In the genomic region with DNA sequence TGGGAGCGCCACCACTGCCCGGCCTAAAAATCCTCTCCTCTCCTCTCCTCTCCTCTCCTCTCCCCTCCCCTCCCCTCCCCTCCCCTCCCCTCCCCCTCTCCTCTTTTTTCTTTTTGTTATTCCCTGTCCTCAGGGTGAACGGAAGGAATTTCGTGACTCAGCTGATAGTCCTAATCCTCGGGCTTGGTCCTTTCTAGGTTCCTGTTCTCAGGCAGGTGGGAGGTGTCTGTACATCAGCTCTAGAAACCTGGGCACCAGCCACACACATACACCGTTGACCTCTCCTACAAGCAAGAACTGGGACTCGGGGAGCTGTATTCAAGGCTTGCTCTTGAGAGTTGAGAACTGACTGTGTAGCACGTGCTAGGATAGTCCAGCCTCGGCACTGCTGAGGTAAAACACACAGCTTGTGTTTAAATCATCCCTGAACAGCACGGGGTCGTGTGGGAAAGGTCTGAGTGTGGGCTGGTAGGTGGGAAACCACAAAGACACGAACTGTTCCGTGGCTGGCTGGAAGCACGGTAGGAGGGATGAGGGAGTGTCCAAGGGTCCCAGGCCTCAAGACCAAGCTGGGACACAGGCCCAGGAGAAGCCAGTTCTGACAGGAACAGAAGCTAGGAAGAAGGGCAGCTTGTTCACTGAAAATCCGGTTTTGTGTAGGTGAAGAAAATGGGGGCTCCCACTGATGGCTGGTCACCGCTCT, we compare ENCODE assay signal across 13 mouse cellular contexts. TPM values are rescaled to one million over a fixed set of nuclear protein-coding genes. Genes with fewer than 3 reads are reported as not detected.
DNase-seq lines count a peak whose midpoint lies in the region; ATAC-seq and TF ChIP-seq lines count a peak whose summit lies in the region.
"Had no signal": no experiment of that assay in that cellular context is flagged by ENCODE, and none has a peak within 500 bp of the region (broad histone marks: within the 10 kb centered on the region; RNA-seq: fewer than 3 reads in every experiment).

No protein-coding gene starts in this region.

- peaks cover 13% of the 10 kb centered on the region; the same call in 1 of the 2 replicates for H3K27me3 ChIP-seq in kidney, embryonic 15.5 days
- H3K27me3 ChIP-seq in forebrain, embryonic 14.5 days (replicated peaks; ENCODE audit: control insufficient read depth, insufficient read depth, low read length) = no peaks in the 10 kb centered on the region
- H3K27me3 ChIP-seq in midbrain, embryonic 11.5 days (ENCODE audit: control insufficient read depth, insufficient read depth, low read length) = peaks cover 11% of the 10 kb centered on the region; the same call in 1 of the 2 replicates

- H3K4me1 ChIP-seq in kidney, embryonic 15.5 days = peaks cover 85% of the 10 kb centered on the region
- H3K4me1 ChIP-seq in forebrain, embryonic 14.5 days (ENCODE audit: control insufficient read depth, insufficient read depth, low read length) = peaks cover 75% of the 10 kb centered on the region
- peaks cover 84% of the 10 kb centered on the region for H3K4me1 ChIP-seq in midbrain, embryonic 11.5 days (ENCODE audit: control insufficient read depth, insufficient read depth, low read length)

- 58% methylated on average over 16 of the region's 16 CpGs for WGBS in kidney, embryonic 15.5 days
- 52% methylated on average over 16 of the region's 16 CpGs for WGBS in forebrain, embryonic 14.5 days
- 48% methylated on average over 16 of the region's 16 CpGs for WGBS in midbrain, embryonic 11.5 days

- no peak for DNase-seq in kidney, postnatal 10 days
- DNase-seq in R1 (ENCODE audit: low read depth, low spot score) = peak; percentile 96
- no peak for DNase-seq in forebrain, embryonic 14.5 days (ENCODE audit: low spot score)
- no peak for DNase-seq in midbrain, embryonic 11.5 days (ENCODE audit: low spot score, missing footprints)
- no peak for DNase-seq in layer of hippocampus, adult 2 months (ENCODE audit: low spot score in 2 of 2)
- no peak for DNase-seq in kidney, postnatal 25 days
- DNase-seq: adrenal gland, adult 8-10 months; gastrocnemius, postnatal 10 days; kidney, adult 2 months; lung, adult 2 months; thymus, adult 18-20 months had no signal

- TF ChIP-seq CTCF in layer of hippocampus, adult 2 months (conservative IDR thresholded peaks at IDR 0.05) = no peak

- no peak overlapping the region for H3K9ac ChIP-seq in kidney, embryonic 15.5 days
- peak overlapping the region; percentile 32; the same call in 1 of the 2 replicates for H3K9ac ChIP-seq in forebrain, embryonic 14.5 days (ENCODE audit: low read length)
- H3K9ac ChIP-seq in midbrain, embryonic 11.5 days (ENCODE audit: low read length) = peak overlapping the region; percentile 38

- no peak overlapping the region for H3K4me2 ChIP-seq in kidney, embryonic 15.5 days
- H3K4me2 ChIP-seq in forebrain, embryonic 14.5 days (ENCODE audit: low read length) = no peak overlapping the region
- no peak overlapping the region for H3K4me2 ChIP-seq in midbrain, embryonic 11.5 days

- no peak for ATAC-seq in kidney, embryonic 15.5 days (replicated peaks; ENCODE audit: low FRiP score)
- no peak for ATAC-seq in forebrain, embryonic 14.5 days
- no peak for ATAC-seq in midbrain, embryonic 11.5 days (ENCODE audit: low FRiP score)

- no peaks in the 10 kb centered on the region for H3K9me3 ChIP-seq in kidney, embryonic 15.5 days (replicated peaks)
- H3K9me3 ChIP-seq in forebrain, embryonic 14.5 days (replicated peaks; ENCODE audit: control insufficient read depth, low read length) = no peaks in the 10 kb centered on the region
- H3K9me3 ChIP-seq in midbrain, embryonic 11.5 days (ENCODE audit: control insufficient read depth, low read length) = no peaks in the 10 kb centered on the region
- H3K9me3 ChIP-seq: G1E had no signal

- H3K4me3 ChIP-seq in kidney, embryonic 15.5 days (replicated peaks) = no peak overlapping the region
- no peak overlapping the region for H3K4me3 ChIP-seq in forebrain, embryonic 14.5 days (ENCODE audit: low read depth, low read length)
- H3K4me3 ChIP-seq in midbrain, embryonic 11.5 days (ENCODE audit: low read depth, low read length) = no peak overlapping the region
- no peak overlapping the region for H3K4me3 ChIP-seq in layer of hippocampus, adult 2 months

- peak overlapping the region; percentile 10; the same call in 1 of the 2 replicates for H3K27ac ChIP-seq in kidney, embryonic 15.5 days
- H3K27ac ChIP-seq in forebrain, embryonic 14.5 days (ENCODE audit: low read depth, low read length) = peak overlapping the region; percentile 98
- peak overlapping the region; percentile 88 for H3K27ac ChIP-seq in midbrain, embryonic 11.5 days (ENCODE audit: low read depth, low read length)
- H3K27ac ChIP-seq in layer of hippocampus, adult 2 months = no peak overlapping the region; the same call in 1 of the 2 replicates

- H3K36me3 ChIP-seq in kidney, embryonic 15.5 days = no peaks in the 10 kb centered on the region
- no peaks in the 10 kb centered on the region for H3K36me3 ChIP-seq in forebrain, embryonic 14.5 days (ENCODE audit: control insufficient read depth, insufficient read depth, low read length)
- no peaks in the 10 kb centered on the region for H3K36me3 ChIP-seq in midbrain, embryonic 11.5 days (ENCODE audit: control insufficient read depth, insufficient read depth, low read length)

RNA-seq across cellular contexts. Expression of gene Gins2, which starts 58.0 kb away (rescaled TPM):
- polyA plus RNA-seq in kidney, embryonic 15.5 days (2015; fragmentation: Nextera tagmentation; extraction: Ambion mirVana) = 107 and 110 TPM in 2 replicates
- polyA plus RNA-seq in forebrain, embryonic 14.5 days (2014; fragmentation: Nextera tagmentation; extraction: Ambion mirVana) = 33.4 and 44.1 TPM in 2 replicates
- 113 and 120 TPM in 2 replicates for polyA plus RNA-seq in midbrain, embryonic 11.5 days (2014; fragmentation: Nextera tagmentation; extraction: Ambion mirVana)
- 1 to 10 TPM; 5.2 to 6.2 TPM for total RNA-seq in layer of hippocampus, adult 2 months (2021)
